15 mouse cellular contexts compared by ENCODE assay signal in genomic region chr11:102769141-102769540, GRCm38 (mm10). TPM values are rescaled to one million over a fixed set of nuclear protein-coding genes. Genes with fewer than 3 reads are reported as not detected.
DNase-seq lines count a peak whose midpoint lies in the region; TF ChIP-seq lines count a peak whose summit lies in the region.
"Had no signal": no experiment of that assay in that cellular context is flagged by ENCODE, and none has a peak within 500 bp of the region (broad histone marks: within the 10 kb centered on the region; RNA-seq: fewer than 3 reads in every experiment).

No protein-coding gene starts in this region.

- WGBS in cerebellum, adult 2 months: 80% methylated on average over 6 of the region's 6 CpGs

- no peak overlapping the region for H3K4me3 ChIP-seq in cerebellum, adult 2 months (replicated peaks; ENCODE audit: insufficient read depth, low read depth, low read length)
- H3K4me3 ChIP-seq in layer of hippocampus, adult 2 months: no peak overlapping the region
- H3K4me3 ChIP-seq: embryonic facial prominence, embryonic 10.5 days; heart, embryonic 15.5 days had no signal

- H3K4me1 ChIP-seq in cerebellum, adult 2 months (ENCODE audit: control insufficient read depth, insufficient read depth, low read length): peaks cover 87% of the 10 kb centered on the region

- H3K27ac ChIP-seq in cerebellum, adult 2 months (ENCODE audit: insufficient read depth, low read length): no peak overlapping the region
- H3K27ac ChIP-seq in layer of hippocampus, adult 2 months: peak overlapping the region; percentile 32; the same call in 1 of the 2 replicates
- H3K27ac ChIP-seq: embryonic facial prominence, embryonic 10.5 days; heart, embryonic 15.5 days had no signal

- H3K27me3 ChIP-seq in cerebellum, adult 2 months (ENCODE audit: control insufficient read depth, insufficient read depth, low read length): no peaks in the 10 kb centered on the region

- TF ChIP-seq POLR2A in cerebellum, adult 2 months (IDR thresholded peaks at IDR 0.05; ENCODE audit: borderline replicate concordance, insufficient read depth, low read length): no peak

- peak; percentile 57 for DNase-seq in cerebellum, adult 9-11 months
- no peak for DNase-seq in cerebellum, adult 2 months
- DNase-seq in layer of hippocampus, adult 2 months (ENCODE audit: low spot score in 2 of 2): no peak
- DNase-seq in layer of hippocampus, adult 8-10 months (ENCODE audit: low spot score in 2 of 2): no peak
- peak; percentile 17 for DNase-seq in right cerebral cortex, postnatal 14 days
- no peak for DNase-seq in right cerebral cortex, adult 2 months (ENCODE audit: low spot score in 2 of 2)
- no peak for DNase-seq in T-cell, adult 2 months (ENCODE audit: low spot score)
- DNase-seq: adrenal gland, adult 8-10 months; adrenal gland, postnatal 36 days; gastrocnemius, postnatal 10 days; heart, adult 18-20 months; heart, postnatal 14 days had no signal

- TF ChIP-seq CTCF in cerebellum, adult 2 months (IDR thresholded peaks at IDR 0.05; ENCODE audit: borderline replicate concordance, insufficient read depth, low read depth, low read length): no peak
- no peak for TF ChIP-seq CTCF in layer of hippocampus, adult 2 months (conservative IDR thresholded peaks at IDR 0.05)

RNA-seq across cellular contexts. Expression of gene Adam11, which starts 7.9 kb away (rescaled TPM):
- 207 and 239 TPM in 2 replicates for polyA plus RNA-seq in cerebellum, adult 2 months (2012; rRNA removed)
- 100 to 1,000 TPM; 192 to 212 TPM for total RNA-seq in layer of hippocampus, adult 2 months (2021)
- 100 to 1,000 TPM; 168 to 220 (median 192) TPM for total RNA-seq in layer of hippocampus, adult 8-10 months (2022)

RNA-seq across cellular contexts. Expression of gene Gjc1, which starts 50.4 kb away (rescaled TPM):
- 6.4 and 7.9 TPM in 2 replicates for polyA plus RNA-seq in cerebellum, adult 2 months (2012; rRNA removed)
- total RNA-seq in layer of hippocampus, adult 2 months (2021): 1 to 10 TPM; 4.7 TPM
- 1 to 10 TPM; 4.0 to 4.7 (median 4.1) TPM for total RNA-seq in layer of hippocampus, adult 8-10 months (2022)
- polyA plus RNA-seq: inflammation-experienced regulatory T-cells, adult 6 months had no signal

Comparison
In these comparisons a context has a peak if more than half of its experiments do, and no peak if none do; other contexts are left out.
1. DNase-seq: peak in cerebellum, adult 9-11 months (single experiment) and right cerebral cortex, postnatal 14 days (single experiment); none in cerebellum, adult 2 months (0 of 2), layer of hippocampus, adult 2 months (0 of 2), layer of hippocampus, adult 8-10 months (0 of 2), right cerebral cortex, adult 2 months (0 of 2) and T-cell, adult 2 months (single experiment).